Mouse (Mus musculus) MEL (cell line): ENCODE results near the gene Olfr514. TPM values are rescaled to one million over a fixed set of nuclear protein-coding genes. Genes with fewer than 3 reads are reported as not detected.

ENCODE experiments used
- NRF1 ChIP-seq: IDR thresholded peaks from 2 replicates; pipeline ENCODE4 v1.6.1; 2014; ENCODE audit warnings: low read depth, mild to moderate bottlenecking, inconsistent platforms, low read length, improper control_type of control experiment, moderate library complexity; ENCODE audit not compliant: poor library complexity, insufficient read depth, severe bottlenecking
- polyA plus RNA-seq, 2 experiments: library from polyadenylated mRNA; stranded (reverse) in 1 of 2; unstranded in 1 of 2; fragments of >175 nt in 1 of 2; fragments of >200 nt in 1 of 2; gene quantifications; 2 replicates each; pipeline versions ENCODE4 v1.2.1 to v1.2.4; 2012; ENCODE audit warnings: low replicate concordance in 2 of 2, low read depth in 1 of 2; ENCODE audit not compliant: insufficient read length in 2 of 2, insufficient read depth in 1 of 2, missing spikeins in 1 of 2
- total RNA-seq: library from RNA; depleted of rRNA; stranded (reverse); fragments of 300-350 nt; gene quantifications from 2 replicates; pipeline ENCODE4 v1.2.3, GENCODE M21; 2012; rRNA removed

The Olfr514 gene
- total and polyA plus RNA-seq, 3 experiments: not detected

DNA sequence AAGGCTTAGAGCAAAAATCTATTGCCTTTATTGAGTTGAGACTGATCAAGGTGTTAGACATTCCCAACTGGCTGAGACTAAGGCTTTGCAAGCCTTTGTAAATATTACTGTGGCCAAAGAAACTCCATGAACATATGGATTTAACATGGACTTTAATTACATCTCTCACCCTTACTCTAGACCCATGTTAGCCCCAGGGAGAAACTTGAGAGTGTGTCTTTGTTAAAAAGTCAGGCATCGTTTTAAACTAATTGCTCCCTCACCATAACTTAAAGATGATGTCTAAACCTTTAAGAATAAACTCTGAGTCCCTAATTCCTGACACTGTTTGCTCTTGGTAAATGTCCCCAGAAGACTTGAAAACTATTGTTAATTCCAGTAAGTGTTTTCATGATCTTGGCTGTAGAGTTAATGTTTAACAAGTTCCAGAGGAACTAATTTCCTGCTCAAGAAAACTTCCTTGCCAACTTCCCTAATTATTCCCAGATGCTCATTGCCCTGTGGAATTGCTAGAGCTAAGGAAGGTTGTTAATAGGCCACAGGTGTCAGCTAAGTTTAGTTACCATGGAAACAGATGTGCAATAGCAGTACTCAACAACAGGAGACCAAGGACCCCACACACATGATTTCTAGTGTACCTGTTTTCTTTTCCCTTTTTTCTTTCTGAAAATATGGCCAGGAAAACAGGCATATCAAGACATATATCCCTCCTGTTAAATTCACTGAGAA, 28.4 kb downstream of the Olfr514 start (continued):
- TF ChIP-seq NRF1: no peak

Other genes with a start within 250 kb of the Olfr514 start
- gene Olfr506, start 215.2 kb downstream of the Olfr514 start, total RNA-seq: not detected in 2 replicates
- under 1 TPM in 1 of 2 experiments, not detected in 1; 0.04 TPM for gene Olfr506, start 215.2 kb downstream of the Olfr514 start, polyA plus RNA-seq
- not detected in 2 replicates for gene Olfr507, start 204.2 kb downstream of the Olfr514 start, total RNA-seq
- gene Olfr507, start 204.2 kb downstream of the Olfr514 start, polyA plus RNA-seq: not detected
- gene Olfr508, start 196.0 kb downstream of the Olfr514 start, total RNA-seq: not detected in 2 replicates
- not detected for gene Olfr508, start 196.0 kb downstream of the Olfr514 start, polyA plus RNA-seq
- not detected in 2 replicates for gene Olfr509, start 174.1 kb downstream of the Olfr514 start, total RNA-seq
- gene Olfr509, start 174.1 kb downstream of the Olfr514 start, polyA plus RNA-seq: not detected
- gene Olfr510, start 159.6 kb downstream of the Olfr514 start, total RNA-seq: not detected in 2 replicates
- gene Olfr510, start 159.6 kb downstream of the Olfr514 start, polyA plus RNA-seq: not detected
- gene Olfr512, start 112.7 kb downstream of the Olfr514 start, total RNA-seq: not detected in 2 replicates
- not detected for gene Olfr512, start 112.7 kb downstream of the Olfr514 start, polyA plus RNA-seq
- gene Olfr513, start 75.0 kb downstream of the Olfr514 start, total RNA-seq: not detected in 2 replicates
- not detected for gene Olfr513, start 75.0 kb downstream of the Olfr514 start, polyA plus RNA-seq
- gene Olfr516, start 24.5 kb upstream of the Olfr514 start, total RNA-seq: not detected in 2 replicates
- not detected for gene Olfr516, start 24.5 kb upstream of the Olfr514 start, polyA plus RNA-seq
- gene Olfr517, start 46.4 kb upstream of the Olfr514 start, total RNA-seq: not detected in 2 replicates
- gene Olfr517, start 46.4 kb upstream of the Olfr514 start, polyA plus RNA-seq: not detected
- not detected in 2 replicates for gene Olfr518, start 59.0 kb upstream of the Olfr514 start, total RNA-seq
- gene Olfr518, start 59.0 kb upstream of the Olfr514 start, polyA plus RNA-seq: not detected
- gene Olfr519, start 68.4 kb upstream of the Olfr514 start, total RNA-seq: not detected in 2 replicates
- gene Olfr519, start 68.4 kb upstream of the Olfr514 start, polyA plus RNA-seq: not detected
- gene Nlrp10, start 104.2 kb upstream of the Olfr514 start, total RNA-seq: 0.35 and 0.52 TPM in 2 replicates
- gene Nlrp10, start 104.2 kb upstream of the Olfr514 start, polyA plus RNA-seq: under 1 TPM in 1 of 2 experiments, not detected in 1; 0.53 TPM
- 123 and 145 TPM in 2 replicates for gene Eif3f, start 108.4 kb upstream of the Olfr514 start, total RNA-seq
- gene Eif3f, start 108.4 kb upstream of the Olfr514 start, polyA plus RNA-seq: 100 to 1,000 TPM; 226 to 283 TPM
- not detected in 2 replicates for gene Tub, start 124.3 kb upstream of the Olfr514 start, total RNA-seq
- gene Tub, start 124.3 kb upstream of the Olfr514 start, polyA plus RNA-seq: not detected